Mouse (Mus musculus): Measurements from ENCODE around the gene Ppm1d. TPM values are rescaled to one million over a fixed set of nuclear protein-coding genes. Genes with fewer than 3 reads are reported as not detected.

Gene Ppm1d
- 1.5 and 2.6 TPM in 2 replicates for polyA plus RNA-seq (2012; rRNA removed)

- no peaks in the 10 kb centered on the region for H3K36me3 ChIP-seq (ENCODE audit: control insufficient read depth, insufficient read depth, low read length)
- no peak; the same call in 1 of the 2 replicates for TF ChIP-seq CTCF (IDR thresholded peaks at IDR 0.05; ENCODE audit: extremely low read depth, insufficient read length, insufficient replicate concordance, low read depth, low read length)
- TF ChIP-seq POLR2A (IDR thresholded peaks at IDR 0.05; ENCODE audit: low read depth, low read length) = peak; percentile 66
- no peaks in the 10 kb centered on the region for H3K27me3 ChIP-seq (ENCODE audit: control insufficient read depth, insufficient read depth, low read length)
- peak within 1 kb of the TSS; percentile 75 for H3K27ac ChIP-seq (ENCODE audit: insufficient read depth, low read depth, low read length)
- peak within 1 kb of the TSS; percentile 92 for H3K4me3 ChIP-seq (ENCODE audit: low read depth, low read length)
- no peaks in the 10 kb centered on the region; the same call in 1 of the 2 replicates for H3K4me1 ChIP-seq (ENCODE audit: control insufficient read depth, insufficient read depth, insufficient read length, low read length)
- under 1% methylated on average over 78 of the region's 78 CpGs for WGBS
Measured at GRCm38 (mm10) chr11:85310713-85311574, at the start of gene Ppm1d. Gene Ppm1d (plus strand): TSS chr11:85311244.

- no peak overlapping the region for H3K4me3 ChIP-seq (ENCODE audit: low read depth, low read length)
- H3K4me1 ChIP-seq (ENCODE audit: control insufficient read depth, insufficient read depth, insufficient read length, low read length) = no peaks in the 10 kb centered on the region
- H3K27me3 ChIP-seq (ENCODE audit: control insufficient read depth, insufficient read depth, low read length) = no peaks in the 10 kb centered on the region
- 74% methylated on average over 5 of the region's 5 CpGs for WGBS
- no peaks in the 10 kb centered on the region for H3K36me3 ChIP-seq (ENCODE audit: control insufficient read depth, insufficient read depth, low read length)
- no peak overlapping the region for H3K27ac ChIP-seq (ENCODE audit: insufficient read depth, low read depth, low read length)
- TF ChIP-seq POLR2A (IDR thresholded peaks at IDR 0.05; ENCODE audit: low read depth, low read length) = no peak
- no peak for TF ChIP-seq CTCF (IDR thresholded peaks at IDR 0.05; ENCODE audit: extremely low read depth, insufficient read length, insufficient replicate concordance, low read depth, low read length)
Measured at GRCm38 (mm10) chr11:85264635-85265034, 46.4 kb upstream of the Ppm1d start.

GRCm38 (mm10) chr11:85267393-85267792, 43.7 kb upstream of the Ppm1d start:
- 90% methylated on average over 1 of the region's 1 CpGs for WGBS
- Histone ChIP-seq H3K27me3 (ENCODE audit: control insufficient read depth, insufficient read depth, low read length) (no peaks in the 10 kb centered on the region), H3K27ac (ENCODE audit: insufficient read depth, low read depth, low read length) (no peak overlapping the region), H3K4me1 (ENCODE audit: control insufficient read depth, insufficient read depth, insufficient read length, low read length) (no peaks in the 10 kb centered on the region), H3K4me3 (ENCODE audit: low read depth, low read length) (no peak overlapping the region), H3K36me3 (ENCODE audit: control insufficient read depth, insufficient read depth, low read length) (no peaks in the 10 kb centered on the region)
- TF ChIP-seq CTCF (IDR thresholded peaks at IDR 0.05; ENCODE audit: extremely low read depth, insufficient read length, insufficient replicate concordance, low read depth, low read length) = no peak
- no peak for TF ChIP-seq POLR2A (IDR thresholded peaks at IDR 0.05; ENCODE audit: low read depth, low read length)

- WGBS = 61% methylated on average over 3 of the region's 3 CpGs
- Histone ChIP-seq H3K27ac (ENCODE audit: insufficient read depth, low read depth, low read length) (no peak overlapping the region), H3K4me1 (ENCODE audit: control insufficient read depth, insufficient read depth, insufficient read length, low read length) (no peaks in the 10 kb centered on the region), H3K27me3 (ENCODE audit: control insufficient read depth, insufficient read depth, low read length) (no peaks in the 10 kb centered on the region), H3K4me3 (ENCODE audit: low read depth, low read length) (no peak overlapping the region), H3K36me3 (ENCODE audit: control insufficient read depth, insufficient read depth, low read length) (no peaks in the 10 kb centered on the region)
- TF ChIP-seq POLR2A (IDR thresholded peaks at IDR 0.05; ENCODE audit: low read depth, low read length) (no peak), CTCF (IDR thresholded peaks at IDR 0.05; ENCODE audit: extremely low read depth, insufficient read length, insufficient replicate concordance, low read depth, low read length) (no peak)
Measured at GRCm38 (mm10) chr11:85270631-85271030, 40.4 kb upstream of the Ppm1d start.

GRCm38 (mm10) chr11:85273299-85273698, 37.7 kb upstream of the Ppm1d start:
- H3K27me3 ChIP-seq (ENCODE audit: control insufficient read depth, insufficient read depth, low read length) = no peaks in the 10 kb centered on the region
- no peaks in the 10 kb centered on the region for H3K36me3 ChIP-seq (ENCODE audit: control insufficient read depth, insufficient read depth, low read length)
- H3K27ac ChIP-seq (ENCODE audit: insufficient read depth, low read depth, low read length) = no peak overlapping the region
- H3K4me3 ChIP-seq (ENCODE audit: low read depth, low read length) = no peak overlapping the region
- TF ChIP-seq POLR2A (IDR thresholded peaks at IDR 0.05; ENCODE audit: low read depth, low read length) (no peak), CTCF (IDR thresholded peaks at IDR 0.05; ENCODE audit: extremely low read depth, insufficient read length, insufficient replicate concordance, low read depth, low read length) (peak; percentile 33; the same call in 1 of the 2 replicates)
- no peaks in the 10 kb centered on the region for H3K4me1 ChIP-seq (ENCODE audit: control insufficient read depth, insufficient read depth, insufficient read length, low read length)
- 83% methylated on average over 6 of the region's 6 CpGs for WGBS

GRCm38 (mm10) chr11:85275151-85275550, 35.9 kb upstream of the Ppm1d start:
- Histone ChIP-seq H3K4me3 (ENCODE audit: low read depth, low read length) (no peak overlapping the region), H3K27ac (ENCODE audit: insufficient read depth, low read depth, low read length) (no peak overlapping the region), H3K36me3 (ENCODE audit: control insufficient read depth, insufficient read depth, low read length) (no peaks in the 10 kb centered on the region), H3K4me1 (ENCODE audit: control insufficient read depth, insufficient read depth, insufficient read length, low read length) (no peaks in the 10 kb centered on the region), H3K27me3 (ENCODE audit: control insufficient read depth, insufficient read depth, low read length) (no peaks in the 10 kb centered on the region)
- TF ChIP-seq POLR2A (IDR thresholded peaks at IDR 0.05; ENCODE audit: low read depth, low read length) = no peak
- TF ChIP-seq CTCF (IDR thresholded peaks at IDR 0.05; ENCODE audit: extremely low read depth, insufficient read length, insufficient replicate concordance, low read depth, low read length) = no peak
- 57% methylated on average over 5 of the region's 5 CpGs for WGBS

GRCm38 (mm10) chr11:85277609-85278008, 33.4 kb upstream of the Ppm1d start:
- Histone ChIP-seq H3K27me3 (ENCODE audit: control insufficient read depth, insufficient read depth, low read length) (no peaks in the 10 kb centered on the region), H3K36me3 (ENCODE audit: control insufficient read depth, insufficient read depth, low read length) (no peaks in the 10 kb centered on the region), H3K4me1 (ENCODE audit: control insufficient read depth, insufficient read depth, insufficient read length, low read length) (0 out of 2 replicates have a peak, but pooled peaks cover 2% of the 10 kb centered on the region), H3K4me3 (ENCODE audit: low read depth, low read length) (no peak overlapping the region), H3K27ac (ENCODE audit: insufficient read depth, low read depth, low read length) (no peak overlapping the region)
- TF ChIP-seq CTCF (IDR thresholded peaks at IDR 0.05; ENCODE audit: extremely low read depth, insufficient read length, insufficient replicate concordance, low read depth, low read length) (no peak), POLR2A (IDR thresholded peaks at IDR 0.05; ENCODE audit: low read depth, low read length) (no peak)
- 54% methylated on average over 5 of the region's 5 CpGs for WGBS

All from small intestine, adult 2 months (tissue).